Mouse (Mus musculus) limb, embryonic 14.5 days (tissue): ENCODE results near the gene Angptl1. TPM values are rescaled to one million over a fixed set of nuclear protein-coding genes. Genes with fewer than 3 reads are reported as not detected.
A peak's percentile ranks its signal among the peaks of the same experiment; 100 is the strongest.

Experiments
- ATAC-seq: fragments of 200-750 bp; cut with Nextera tagmentation; 2 replicates; pipeline ENCODE4 v1.8.0; 2017; ENCODE audit warnings: low read depth, moderate number of reproducible peaks, moderate TSS enrichment; ENCODE audit not compliant: low FRiP score
- DNase-seq: peaks from one replicate; pipeline ENCODE4 v3.0.0-alpha.2; 2015; ENCODE audit warnings: low spot score
- H3K27ac ChIP-seq: fragments of 300-500 bp; sonication (generic); replicated peaks from 2 replicates; pipeline ENCODE4 v1.5.1; 2014; ENCODE audit warnings: low read depth, mild to moderate bottlenecking, low read length, moderate library complexity, mixed read lengths
- H3K27me3 ChIP-seq: fragments of 300-500 bp; sonication (generic); 2 replicates; pipeline ENCODE4 v1.6.1; 2014; ENCODE audit warnings: low read length, mixed read lengths; ENCODE audit not compliant: control insufficient read depth, insufficient read depth
- H3K36me3 ChIP-seq: fragments of 300-500 bp; sonication (generic); 2 replicates; pipeline ENCODE4 v1.6.1; 2014; ENCODE audit warnings: mild to moderate bottlenecking, low read length, moderate library complexity, mixed read lengths; ENCODE audit not compliant: control insufficient read depth, insufficient read depth
- H3K4me1 ChIP-seq: fragments of 300-500 bp; sonication (generic); 2 replicates; pipeline ENCODE4 v1.6.1; 2014; ENCODE audit warnings: antibody characterized with exemption, low read length, mixed read lengths; ENCODE audit not compliant: control insufficient read depth, insufficient read depth
- H3K4me2 ChIP-seq: fragments of 300-500 bp; sonication (generic); replicated peaks from 2 replicates; pipeline ENCODE4 v1.6.1; 2014; ENCODE audit warnings: low read depth, mild to moderate bottlenecking, low read length, moderate library complexity; ENCODE audit not compliant: severe bottlenecking
- H3K4me3 ChIP-seq: fragments of 300-500 bp; sonication (generic); replicated peaks from 2 replicates; pipeline ENCODE4 v1.5.1; 2014; ENCODE audit warnings: low read length
- H3K9ac ChIP-seq: fragments of 300-500 bp; sonication (generic); 2 replicates; pipeline ENCODE4 v1.6.1; 2014; ENCODE audit warnings: mild to moderate bottlenecking, low read depth, low read length, moderate library complexity; ENCODE audit not compliant: severe bottlenecking
- H3K9me3 ChIP-seq: fragments of 300-500 bp; sonication (generic); 2 replicates; pipeline ENCODE4 v1.6.1; 2016; ENCODE audit warnings: low read length; ENCODE audit not compliant: control insufficient read depth
- POLR2A ChIP-seq: fragments of 200-500 bp; IDR thresholded peaks from 2 replicates; pipeline ENCODE4 v1.8.0; 2012; ENCODE audit warnings: inconsistent platforms, mild to moderate bottlenecking, moderate library complexity, borderline replicate concordance; ENCODE audit not compliant: insufficient read depth, insufficient read length; ENCODE audit errors: extremely low read depth
- WGBS: fragments of 180-500 bp; shearing (Covaris S2); extraction: QIAGEN DNeasy Blood & Tissue Kit; methylation state at CpG from one replicate; pipeline ENCODE4 v1.1.7; 2014; 5-methylcytosine and 5-hydroxymethylcytosine counted together
- polyA plus RNA-seq, 2 experiments: library from polyadenylated mRNA; depleted of rRNA in 1 of 2; stranded (reverse) in 1 of 2; unstranded in 1 of 2; fragments of >200 nt; fragmentation: Nextera tagmentation in 1 of 2; extraction: Ambion mirVana in 1 of 2; gene quantifications; 2 replicates each; pipeline versions ENCODE4 v1.2.1 to v1.2.3; 2012 to 2014

Angptl1 gene
- polyA plus RNA-seq, 2 experiments: 92.4 to 117 TPM

- H3K9ac ChIP-seq: no peak overlapping the region; the same call in 1 of the 2 replicates
These were observed 26.4 kb upstream of the Angptl1 start for GRCm38 (mm10) chr1:156811928-156812327.

GRCm38 (mm10) chr1:156812716-156813115, 25.6 kb upstream of the Angptl1 start:
- 46% methylated on average over 8 of the region's 8 CpGs for WGBS
- H3K9ac ChIP-seq: no peak overlapping the region
- no peak overlapping the region for H3K27ac ChIP-seq
- ATAC-seq: no peak
- DNase-seq: peak; percentile 21
- no peaks in the 10 kb centered on the region for H3K27me3 ChIP-seq
- peaks cover 21% of the 10 kb centered on the region for H3K36me3 ChIP-seq
- no peak overlapping the region for H3K4me3 ChIP-seq
- TF ChIP-seq POLR2A: no peak
- H3K9me3 ChIP-seq: no peaks in the 10 kb centered on the region
- H3K4me2 ChIP-seq: no peak overlapping the region
- H3K4me1 ChIP-seq: peaks cover 3% of the 10 kb centered on the region; the same call in 1 of the 2 replicates

More at GRCm38 (mm10) chr1:156811928-156812327, 26.4 kb upstream of the Angptl1 start:
- ATAC-seq: no peak
- WGBS: 82% methylated on average over 7 of the region's 7 CpGs
- Histone ChIP-seq H3K27ac (no peak overlapping the region), H3K36me3 (peaks cover 14% of the 10 kb centered on the region), H3K9me3 (no peaks in the 10 kb centered on the region), H3K4me2 (no peak overlapping the region), H3K27me3 (no peaks in the 10 kb centered on the region), H3K4me1 (peaks cover 3% of the 10 kb centered on the region; the same call in 1 of the 2 replicates), H3K4me3 (no peak overlapping the region)
- no peak for TF ChIP-seq POLR2A
- DNase-seq: no peak

- Histone ChIP-seq H3K27ac (no peak overlapping the region), H3K36me3 (peaks cover 25% of the 10 kb centered on the region), H3K4me3 (no peak overlapping the region), H3K4me1 (no peaks in the 10 kb centered on the region), H3K9ac (no peak overlapping the region), H3K9me3 (no peaks in the 10 kb centered on the region), H3K4me2 (no peak overlapping the region), H3K27me3 (no peaks in the 10 kb centered on the region)
- DNase-seq: no peak
- ATAC-seq: no peak
- 65% methylated on average over 6 of the region's 6 CpGs for WGBS
- no peak for TF ChIP-seq POLR2A
These were observed 24.9 kb upstream of the Angptl1 start for GRCm38 (mm10) chr1:156813485-156813884.

- H3K4me2 ChIP-seq: no peak overlapping the region
- no peaks in the 10 kb centered on the region for H3K4me1 ChIP-seq
- peaks cover 28% of the 10 kb centered on the region for H3K36me3 ChIP-seq
- H3K9me3 ChIP-seq: no peaks in the 10 kb centered on the region
- H3K27ac ChIP-seq: no peak overlapping the region
- no peak overlapping the region for H3K4me3 ChIP-seq
- TF ChIP-seq POLR2A: no peak
- ATAC-seq (no peak), DNase-seq (no peak)
- H3K9ac ChIP-seq: no peak overlapping the region
- H3K27me3 ChIP-seq: no peaks in the 10 kb centered on the region
- 97% methylated on average over 1 of the region's 1 CpGs for WGBS
These were observed 19.1 kb upstream of the Angptl1 start for GRCm38 (mm10) chr1:156819236-156819635.

- TF ChIP-seq POLR2A: peak; percentile 65; the same call in 1 of the 2 replicates
- WGBS: 2% methylated on average over 6 of the region's 6 CpGs
- Histone ChIP-seq H3K9ac (peak overlapping the region; percentile 42), H3K4me1 (peaks cover 12% of the 10 kb centered on the region), H3K4me3 (peak overlapping the region; percentile 32), H3K36me3 (no peaks in the 10 kb centered on the region), H3K4me2 (peak overlapping the region; percentile 46), H3K9me3 (no peaks in the 10 kb centered on the region), H3K27ac (peak overlapping the region; percentile 62), H3K27me3 (no peaks in the 10 kb centered on the region)
- DNase-seq (peak; percentile 88), ATAC-seq (peak; percentile 90)
These were observed 333 bp downstream of the Angptl1 start for GRCm38 (mm10) chr1:156838695-156839094.
